Mouse (Mus musculus) heart, postnatal 4 days (tissue): ENCODE measurements around the gene Cped1. TPM values are rescaled to one million over a fixed set of nuclear protein-coding genes. Genes with fewer than 3 reads are reported as not detected.

Experiments
- total RNA-seq, 2 experiments: library from RNA; stranded (reverse); gene quantifications; 2 replicates each; pipeline ENCODE4 v1.2.3; 2021

Gene Cped1
- total RNA-seq, 2 experiments from 2014 or later, result 7.2 to 9.9 TPM

Other genes starting within 250 kb of the Cped1 start
- gene Tspan12, start 133.4 kb upstream of the Cped1 start, total RNA-seq, result 10 to 100 TPM; 87.2 to 94.4 TPM
- gene Ing3, start 36.3 kb upstream of the Cped1 start, total RNA-seq, result 10 to 100 TPM; 17.4 to 18.3 TPM